Mouse (Mus musculus): ENCODE measurements around the gene Olfr866.

The Olfr866 gene

GRCm38 (mm10) chr9:20027935-20028334 lies at the start of gene Olfr866:
Gene Olfr866 (minus strand): TSS chr9:20028035.
- DNase-seq = no peak

GRCm38 (mm10) chr9:20073523-20074177 lies 45.8 kb upstream of the Olfr866 start:
- no peak for DNase-seq

DNA sequence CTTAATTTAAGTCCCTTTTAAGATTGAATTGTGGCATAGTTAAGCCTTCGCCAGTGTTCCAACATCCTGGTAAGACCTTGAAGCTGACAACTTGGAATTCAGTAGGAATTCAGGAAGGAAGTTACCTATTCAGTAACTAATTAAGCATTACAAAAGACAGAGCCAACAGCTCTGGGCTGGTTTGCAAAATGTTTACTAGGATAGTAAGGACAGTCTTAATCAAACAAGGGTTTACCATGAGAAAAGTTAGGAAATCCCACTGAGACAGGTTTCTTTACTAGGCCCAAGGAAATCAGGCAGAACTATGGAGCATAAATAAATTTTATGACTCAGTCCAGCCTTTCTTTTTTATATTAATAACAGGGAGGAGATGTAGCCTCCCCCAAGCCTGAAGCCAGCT lies 43.5 kb upstream of the Olfr866 start:
- DNase-seq = no peak

GRCm38 (mm10) chr9:20070236-20070635 lies 42.4 kb upstream of the Olfr866 start:
- no peak for DNase-seq

GRCm38 (mm10) chr9:20057462-20057861 lies 29.6 kb upstream of the Olfr866 start, which contains the start of gene Olfr867:
Gene Olfr867 (minus strand): TSS chr9:20057562.
- no peak for DNase-seq

DNA sequence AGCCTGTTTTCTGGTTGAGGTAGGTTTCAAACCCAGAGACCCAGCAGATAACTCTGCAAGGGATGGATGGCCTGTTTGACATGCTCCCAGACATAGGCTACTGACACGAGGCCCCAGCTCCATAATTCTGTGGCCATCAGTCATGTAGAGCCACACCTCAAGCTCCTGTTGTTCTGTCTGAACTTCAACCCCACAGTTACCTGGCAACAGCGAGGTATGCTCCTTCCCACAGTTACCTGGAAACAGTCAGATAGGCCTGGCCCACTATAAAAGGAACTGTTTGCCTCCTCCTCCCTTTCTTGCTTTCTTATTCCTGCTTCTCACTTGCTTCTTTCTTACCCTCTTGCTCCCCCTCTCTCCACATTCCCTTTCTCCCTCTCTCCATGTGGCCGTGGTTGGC lies 20.1 kb upstream of the Olfr866 start:
- no peak for DNase-seq
